Mouse (Mus musculus) liver, embryonic 14.5 days (tissue): Measurements from ENCODE around the gene Gm5105.

Source experiments
- CTCF ChIP-seq: IDR thresholded peaks from 2 replicates; pipeline ENCODE4 v1.5.1; 2016; ENCODE audit warnings: antibody characterized with exemption, low read depth, control low read depth
- EP300 ChIP-seq: IDR thresholded peaks from 2 replicates; pipeline ENCODE4 v1.6.1; 2016; ENCODE audit warnings: antibody characterized with exemption, low read depth

DNA sequence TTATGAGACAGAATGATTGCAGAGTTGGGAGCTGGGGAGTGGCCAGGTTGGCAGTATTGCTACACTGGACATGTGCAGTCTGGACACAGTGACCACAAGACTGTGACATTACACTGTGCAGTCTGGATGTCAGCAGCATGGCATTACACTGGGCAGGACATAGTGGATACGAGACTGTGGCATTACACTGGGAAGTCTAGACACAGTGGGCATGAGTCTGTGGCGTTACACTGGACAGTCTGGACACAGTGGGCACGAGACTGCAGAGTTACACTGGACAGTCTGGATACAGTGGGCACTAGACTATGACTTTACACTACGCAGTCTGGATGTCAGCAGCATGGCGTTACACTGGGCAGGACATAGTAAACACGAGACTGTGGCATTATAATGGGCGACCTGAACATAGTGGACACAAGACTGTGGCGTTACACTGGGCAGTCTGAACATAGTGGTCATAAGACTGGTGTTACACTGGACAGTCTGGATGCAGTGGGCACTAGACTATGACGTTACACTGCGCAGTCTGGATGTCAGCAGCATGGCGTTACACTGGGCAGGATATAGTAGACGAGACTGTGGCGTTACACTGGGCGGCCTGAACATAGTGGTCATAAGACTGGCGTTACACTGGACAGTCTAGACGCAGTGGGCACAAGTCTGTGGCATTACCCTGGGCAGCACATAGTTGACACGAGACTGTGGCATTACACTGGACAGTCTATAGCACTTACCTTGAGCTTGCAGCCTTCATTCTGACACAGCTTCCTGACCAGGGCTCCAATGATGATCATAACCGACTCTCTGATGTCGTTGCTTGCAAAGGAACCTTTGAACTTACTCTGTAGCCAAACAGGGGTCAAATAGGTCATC is 44.0 kb upstream of the Gm5105 start:
- TF ChIP-seq CTCF (no peak), EP300 (no peak)
